In genomic region chr13:93951555-93951954, GRCm38 (mm10) we compare ENCODE assay signal across 23 mouse cellular contexts.
A peak's percentile ranks its signal among the peaks of the same experiment; 100 is the strongest.
DNase-seq lines count a peak whose midpoint lies in the region; ATAC-seq and TF ChIP-seq lines count a peak whose summit lies in the region.
"Had no signal": no experiment of that assay in that cellular context is flagged by ENCODE, and none has a peak within 500 bp of the region (broad histone marks: within the 10 kb centered on the region; RNA-seq: fewer than 3 reads in every experiment).

No protein-coding gene starts in this region.

- intact Hi-C loops in heart, adult 2 months (cut with DNase I) = no loop called here

- H3K4me1 ChIP-seq in heart, embryonic 10.5 days = peaks cover 26% of the 10 kb centered on the region
- peaks cover 5% of the 10 kb centered on the region for H3K4me1 ChIP-seq in heart, adult 2 months (ENCODE audit: control insufficient read depth, insufficient read depth, low read length)
- H3K4me1 ChIP-seq in heart, embryonic 13.5 days = peaks cover 27% of the 10 kb centered on the region
- peaks cover 15% of the 10 kb centered on the region for H3K4me1 ChIP-seq in kidney, embryonic 15.5 days
- H3K4me1 ChIP-seq: forebrain, embryonic 13.5 days; hindbrain, embryonic 13.5 days had no signal

- H3K36me3 ChIP-seq in heart, embryonic 10.5 days = no peaks in the 10 kb centered on the region
- no peaks in the 10 kb centered on the region for H3K36me3 ChIP-seq in heart, adult 2 months (ENCODE audit: control insufficient read depth, insufficient read depth, low read length)
- no peaks in the 10 kb centered on the region for H3K36me3 ChIP-seq in heart, embryonic 13.5 days
- no peaks in the 10 kb centered on the region for H3K36me3 ChIP-seq in kidney, embryonic 15.5 days
- H3K36me3 ChIP-seq: forebrain, embryonic 10.5 days; hindbrain, embryonic 10.5 days; hindbrain, embryonic 13.5 days; intestine, embryonic 15.5 days had no signal

- 0 out of 2 replicates have a peak overlapping the region, but pooled peaks have one; percentile 33 for H3K4me2 ChIP-seq in heart, embryonic 13.5 days
- no peak overlapping the region for H3K4me2 ChIP-seq in kidney, embryonic 15.5 days
- H3K4me2 ChIP-seq: forebrain, embryonic 13.5 days; hindbrain, embryonic 13.5 days; intestine, embryonic 15.5 days had no signal

- no peaks in the 10 kb centered on the region for H3K79me2 ChIP-seq in heart, adult 2 months (replicated peaks; ENCODE audit: control insufficient read depth, insufficient read depth, low read length)

- no peak for TF ChIP-seq CTCF in heart, adult 2 months (IDR thresholded peaks at IDR 0.05)

- DNase-seq in heart, embryonic 10.5 days (ENCODE audit: low spot score) = no peak
- DNase-seq in heart, adult 2 months = no peak
- DNase-seq in heart, postnatal 4 days = no peak
- DNase-seq in kidney, adult 9 months = no peak
- peak; percentile 51 for DNase-seq in ovary, adult 18-20 months (ENCODE audit: low spot score)
- no peak for DNase-seq in ovary, postnatal 10 days (ENCODE audit: low spot score)
- DNase-seq: adrenal gland, adult 8-10 months; cerebellum, adult 18-20 months; cerebellum, adult 9-10 months; cerebellum, postnatal 14 days; gastrocnemius, postnatal 10 days; gastrocnemius, postnatal 36 days; kidney, adult 11 months had no signal

- no peak for ATAC-seq in heart, embryonic 13.5 days (ENCODE audit: extremely low read depth, insufficient number of reproducible peaks, low FRiP score, low TSS enrichment)
- no peak for ATAC-seq in kidney, embryonic 15.5 days (replicated peaks; ENCODE audit: low FRiP score)
- ATAC-seq: CD4-positive, CD25-positive, alpha-beta regulatory T cell, adult 4 months; forebrain, embryonic 13.5 days; forebrain, embryonic 16.5 days; hindbrain, embryonic 16.5 days; intestine, embryonic 15.5 days had no signal

- H3K9me3 ChIP-seq in heart, embryonic 10.5 days = no peaks in the 10 kb centered on the region
- H3K9me3 ChIP-seq in heart, embryonic 13.5 days = no peaks in the 10 kb centered on the region
- H3K9me3 ChIP-seq in kidney, embryonic 15.5 days (replicated peaks) = no peaks in the 10 kb centered on the region
- H3K9me3 ChIP-seq: forebrain, embryonic 10.5 days; forebrain, embryonic 13.5 days; hindbrain, embryonic 10.5 days; hindbrain, embryonic 13.5 days; intestine, embryonic 15.5 days had no signal

- H3K4me3 ChIP-seq in heart, embryonic 10.5 days = no peak overlapping the region
- no peak overlapping the region for H3K4me3 ChIP-seq in heart, adult 2 months
- H3K4me3 ChIP-seq in heart, embryonic 13.5 days = no peak overlapping the region
- no peak overlapping the region for H3K4me3 ChIP-seq in kidney, embryonic 15.5 days (replicated peaks)
- H3K4me3 ChIP-seq: forebrain, embryonic 10.5 days; forebrain, embryonic 13.5 days; hindbrain, embryonic 10.5 days; hindbrain, embryonic 13.5 days; intestine, embryonic 15.5 days had no signal

- TF ChIP-seq POLR2A in heart, adult 2 months (IDR thresholded peaks at IDR 0.05; ENCODE audit: insufficient read depth, low read depth, low read length) = no peak

- no peaks in the 10 kb centered on the region for H3K27me3 ChIP-seq in heart, embryonic 10.5 days (ENCODE audit: insufficient read depth, poor library complexity, severe bottlenecking)
- H3K27me3 ChIP-seq in heart, adult 2 months (ENCODE audit: control insufficient read depth, insufficient read depth, low read length) = no peaks in the 10 kb centered on the region
- no peaks in the 10 kb centered on the region for H3K27me3 ChIP-seq in heart, embryonic 13.5 days (replicated peaks)
- no peaks in the 10 kb centered on the region for H3K27me3 ChIP-seq in kidney, embryonic 15.5 days
- H3K27me3 ChIP-seq: forebrain, embryonic 13.5 days; hindbrain, embryonic 13.5 days; intestine, embryonic 15.5 days had no signal

- no peak for TF ChIP-seq EP300 in heart, adult 2 months (IDR thresholded peaks at IDR 0.05; ENCODE audit: insufficient read depth, low read depth, low read length)

- H3K9ac ChIP-seq in heart, adult 2 months (ENCODE audit: low read depth, low read length) = no peak overlapping the region
- H3K9ac ChIP-seq in heart, embryonic 13.5 days = no peak overlapping the region
- H3K9ac ChIP-seq in kidney, embryonic 15.5 days = no peak overlapping the region
- H3K9ac ChIP-seq: forebrain, embryonic 13.5 days; hindbrain, embryonic 13.5 days; intestine, embryonic 15.5 days had no signal

- peak overlapping the region; percentile 73 for H3K27ac ChIP-seq in heart, embryonic 10.5 days
- no peak overlapping the region for H3K27ac ChIP-seq in heart, adult 2 months
- H3K27ac ChIP-seq in heart, embryonic 13.5 days (replicated peaks) = peak overlapping the region; percentile 53
- peak overlapping the region; percentile 28; the same call in 1 of the 2 replicates for H3K27ac ChIP-seq in kidney, embryonic 15.5 days
- H3K27ac ChIP-seq: forebrain, embryonic 13.5 days; hindbrain, embryonic 10.5 days; hindbrain, embryonic 13.5 days; intestine, embryonic 15.5 days had no signal

- 10% methylated on average over 6 of the region's 6 CpGs for WGBS in heart, embryonic 10.5 days
- 33% methylated on average over 6 of the region's 6 CpGs for WGBS in heart, adult 2 months
- 7% methylated on average over 6 of the region's 6 CpGs for WGBS in heart, embryonic 13.5 days
- 58% methylated on average over 6 of the region's 6 CpGs for WGBS in kidney, embryonic 15.5 days
